Mouse (Mus musculus) layer of hippocampus, adult 8-10 months (tissue): ENCODE measurements around the gene Tsn. TPM values are rescaled to one million over a fixed set of nuclear protein-coding genes. Genes with fewer than 3 reads are reported as not detected.

ENCODE experiments used
- DNase-seq, 2 experiments: peaks; one replicate each; pipeline ENCODE4 v3.0.0; 2022; ENCODE audit warnings: low spot score in 2 of 2
- total RNA-seq, 4 experiments: library from RNA; stranded (reverse); gene quantifications; 2 replicates each; pipeline ENCODE4 v1.2.4; 2022

The Tsn gene
- 100 to 1,000 TPM; 105 to 118 (median 107) TPM for total RNA-seq

GRCm38 (mm10) chr1:118311622-118312326, at the start of gene Tsn:
Tsn (minus strand) TSS chr1:118311739.
- no peak for DNase-seq

- no peak for DNase-seq
Observed at GRCm38 (mm10) chr1:118359071-118359761, 47.7 kb upstream of the Tsn start.

- no peak for DNase-seq
Observed at GRCm38 (mm10) chr1:118349922-118350321, 38.4 kb upstream of the Tsn start.

- no peak for DNase-seq
Observed at GRCm38 (mm10) chr1:118343649-118344435, 32.3 kb upstream of the Tsn start.

GRCm38 (mm10) chr1:118337921-118338320, 26.4 kb upstream of the Tsn start:
- DNase-seq = no peak

- DNase-seq = no peak
Observed at GRCm38 (mm10) chr1:118335847-118336246, 24.3 kb upstream of the Tsn start.

- no peak for DNase-seq
Observed at GRCm38 (mm10) chr1:118334749-118335713, 23.5 kb upstream of the Tsn start.

- peak; percentile 93 to 95 for DNase-seq
Observed at GRCm38 (mm10) chr1:118321661-118322201, 10.2 kb upstream of the Tsn start, which contains the start of gene Nifk. Nifk (plus strand) TSS chr1:118321839.

GRCm38 (mm10) chr1:118320696-118321095, 9.2 kb upstream of the Tsn start:
- peak; percentile 15 to 17 for DNase-seq

- peak; percentile 73 to 87 for DNase-seq
Observed at GRCm38 (mm10) chr1:118310780-118311621, 538 bp downstream of the Tsn start.

GRCm38 (mm10) chr1:118297719-118298118, 13.8 kb downstream of the Tsn start:
- DNase-seq = no peak

- DNase-seq = no peak
Observed at GRCm38 (mm10) chr1:118296673-118297072, 14.9 kb downstream of the Tsn start.

GRCm38 (mm10) chr1:118294826-118295225, 16.7 kb downstream of the Tsn start:
- DNase-seq = peak; percentile 18 to 44

GRCm38 (mm10) chr1:118294192-118294591, 17.3 kb downstream of the Tsn start:
- DNase-seq = no peak

GRCm38 (mm10) chr1:118292291-118292690, 19.2 kb downstream of the Tsn start:
- no peak for DNase-seq

- DNase-seq = no peak
Observed at GRCm38 (mm10) chr1:118275139-118275538, 36.4 kb downstream of the Tsn start.

GRCm38 (mm10) chr1:118251931-118252330, 59.6 kb downstream of the Tsn start:
- no peak for DNase-seq
